Mouse (Mus musculus) kidney, adult 2 months (tissue): Measurements from ENCODE around the gene P2ry6. TPM values are rescaled to one million over a fixed set of nuclear protein-coding genes. Genes with fewer than 3 reads are reported as not detected.

Experiments
- DNase-seq: peaks from one replicate; pipeline ENCODE4 v3.0.0; 2021
- H3K27ac ChIP-seq: fragments of 200-500 bp; 2 replicates; pipeline ENCODE4 v1.5.1; 2012; ENCODE audit warnings: low read depth, low read length, control low read depth, inconsistent platforms; ENCODE audit not compliant: insufficient read depth
- H3K27me3 ChIP-seq: fragments of 200-500 bp; replicated peaks from 2 replicates; pipeline ENCODE4 v1.6.1; 2012; ENCODE audit warnings: mild to moderate bottlenecking, moderate library complexity, low read length, inconsistent platforms; ENCODE audit not compliant: control insufficient read depth, insufficient read depth
- H3K36me3 ChIP-seq: fragments of 200-500 bp; 2 replicates; pipeline ENCODE4 v1.6.1; 2012; ENCODE audit warnings: mild to moderate bottlenecking, moderate library complexity, low read length, inconsistent platforms; ENCODE audit not compliant: control insufficient read depth, insufficient read depth
- H3K4me1 ChIP-seq: fragments of 200-500 bp; 2 replicates; pipeline ENCODE4 v1.6.1; 2011; ENCODE audit warnings: low read length; ENCODE audit not compliant: control insufficient read depth, insufficient read depth
- H3K4me3 ChIP-seq: fragments of 200-500 bp; 2 replicates; pipeline ENCODE4 v1.5.1; 2011; ENCODE audit warnings: mild to moderate bottlenecking, low read depth, low read length, control low read depth; ENCODE audit not compliant: insufficient read depth
- CTCF ChIP-seq: fragments of 200-500 bp; conservative IDR thresholded peaks from 2 replicates; pipeline ENCODE4 v1.5.1; 2011; ENCODE audit warnings: low read depth, mild to moderate bottlenecking, control low read depth, low read length, moderate library complexity, mixed read lengths; ENCODE audit not compliant: insufficient read depth, insufficient read length
- POLR2A ChIP-seq: fragments of 200-500 bp; IDR thresholded peaks from one replicate; pipeline ENCODE4 v1.6.1; 2011; ENCODE audit warnings: low read depth, low read length, control low read depth
- WGBS: fragments of 180-500 bp; shearing (Covaris S2); methylation state at CpG from one replicate; pipeline ENCODE4 v1.1.7; 2018; 5-methylcytosine and 5-hydroxymethylcytosine counted together
- polyA plus RNA-seq: library from polyadenylated mRNA; depleted of rRNA; stranded (reverse); fragments of >200 nt; gene quantifications from 2 replicates; pipeline ENCODE4 v1.2.3, GENCODE M21; 2012

Gene P2ry6
- polyA plus RNA-seq, 1 experiment = 7.6 TPM

- Histone ChIP-seq H3K27me3 (no peaks in the 10 kb centered on the region), H3K27ac (no peak overlapping the region), H3K4me1 (peaks cover 42% of the 10 kb centered on the region), H3K4me3 (no peak overlapping the region), H3K36me3 (no peaks in the 10 kb centered on the region)
- TF ChIP-seq POLR2A (no peak), CTCF (no peak)
- DNase-seq = no peak
- WGBS = 83% methylated on average over 5 of the region's 5 CpGs
Measured at GRCm38 (mm10) chr7:100924200-100924599, 50.2 kb downstream of the P2ry6 start.

GRCm38 (mm10) chr7:100922907-100923306 lies 51.5 kb downstream of the P2ry6 start:
- no peaks in the 10 kb centered on the region for H3K27me3 ChIP-seq
- H3K4me1 ChIP-seq = peaks cover 45% of the 10 kb centered on the region
- H3K4me3 ChIP-seq = no peak overlapping the region
- H3K36me3 ChIP-seq = no peaks in the 10 kb centered on the region
- H3K27ac ChIP-seq = peak overlapping the region; percentile 40; the same call in 1 of the 2 replicates
- peak; percentile 47 for DNase-seq
- TF ChIP-seq CTCF = no peak
- TF ChIP-seq POLR2A = no peak
- WGBS = 38% methylated on average over 4 of the region's 4 CpGs

GRCm38 (mm10) chr7:100921289-100921688 lies 53.2 kb downstream of the P2ry6 start:
- WGBS = 74% methylated on average over 5 of the region's 5 CpGs
- no peaks in the 10 kb centered on the region for H3K27me3 ChIP-seq
- no peak for DNase-seq
- no peak overlapping the region for H3K4me3 ChIP-seq
- TF ChIP-seq CTCF = no peak
- TF ChIP-seq POLR2A = no peak
- H3K4me1 ChIP-seq = peaks cover 34% of the 10 kb centered on the region
- H3K27ac ChIP-seq = no peak overlapping the region; the same call in 1 of the 2 replicates
- H3K36me3 ChIP-seq = no peaks in the 10 kb centered on the region

GRCm38 (mm10) chr7:100919809-100920107 lies 54.7 kb downstream of the P2ry6 start:
- 20% methylated on average over 2 of the region's 2 CpGs for WGBS
- peak; percentile 72 for DNase-seq
- TF ChIP-seq POLR2A (no peak), CTCF (no peak)
- H3K4me1 ChIP-seq = peaks cover 33% of the 10 kb centered on the region
- no peaks in the 10 kb centered on the region for H3K36me3 ChIP-seq
- H3K4me3 ChIP-seq = no peak overlapping the region
- H3K27me3 ChIP-seq = no peaks in the 10 kb centered on the region
- H3K27ac ChIP-seq = peak overlapping the region; percentile 30

- 44% methylated on average over 7 of the region's 7 CpGs for WGBS
- no peak overlapping the region for H3K4me3 ChIP-seq
- peak overlapping the region; percentile 30 for H3K27ac ChIP-seq
- no peak for TF ChIP-seq CTCF
- no peak for TF ChIP-seq POLR2A
- H3K27me3 ChIP-seq = no peaks in the 10 kb centered on the region
- H3K4me1 ChIP-seq = peaks cover 33% of the 10 kb centered on the region
- no peak for DNase-seq
- H3K36me3 ChIP-seq = no peaks in the 10 kb centered on the region
Measured at GRCm38 (mm10) chr7:100919006-100919808, 55.2 kb downstream of the P2ry6 start.

GRCm38 (mm10) chr7:100918176-100918575 lies 56.3 kb downstream of the P2ry6 start:
- peak; percentile 66 for DNase-seq
- H3K27ac ChIP-seq = peak overlapping the region; percentile 19
- H3K4me3 ChIP-seq = no peak overlapping the region
- no peaks in the 10 kb centered on the region for H3K36me3 ChIP-seq
- H3K27me3 ChIP-seq = no peaks in the 10 kb centered on the region
- 40% methylated on average over 9 of the region's 9 CpGs for WGBS
- peaks cover 30% of the 10 kb centered on the region for H3K4me1 ChIP-seq
- TF ChIP-seq CTCF = no peak

GRCm38 (mm10) chr7:100917751-100918150 lies 56.7 kb downstream of the P2ry6 start:
- Histone ChIP-seq H3K27ac (0 out of 2 replicates have a peak overlapping the region, but pooled peaks have one; percentile 8), H3K4me3 (no peak overlapping the region), H3K36me3 (no peaks in the 10 kb centered on the region), H3K4me1 (peaks cover 29% of the 10 kb centered on the region), H3K27me3 (no peaks in the 10 kb centered on the region)
- no peak for DNase-seq
- 41% methylated on average over 6 of the region's 6 CpGs for WGBS
- TF ChIP-seq CTCF (no peak), POLR2A (no peak)
